Comparison of ENCODE assay signal across 24 mouse cellular contexts in genomic region chr9:67250141-67250540, GRCm38 (mm10).
DNase-seq lines count a peak whose midpoint lies in the region; ATAC-seq and TF ChIP-seq lines count a peak whose summit lies in the region.
"Had no signal": no experiment of that assay in that cellular context is flagged by ENCODE, and none has a peak within 500 bp of the region (broad histone marks: within the 10 kb centered on the region; RNA-seq: fewer than 3 reads in every experiment).

No protein-coding gene starts in this region.

- ATAC-seq in heart, embryonic 15.5 days (replicated peaks; ENCODE audit: insufficient number of reproducible peaks, insufficient read depth, low FRiP score, low read depth), result no peak
- no peak for ATAC-seq in liver, postnatal 0 days
- ATAC-seq: activated CD4-positive, CD25-positive, alpha-beta regulatory T cell, adult 4 months; CD4-positive, CD25-positive, alpha-beta regulatory T cell, adult 4 months; inflammation-experienced regulatory T-cells, adult 6 months; midbrain, embryonic 16.5 days had no signal

- H3K9me3 ChIP-seq in heart, embryonic 15.5 days (replicated peaks), result no peaks in the 10 kb centered on the region
- no peaks in the 10 kb centered on the region for H3K9me3 ChIP-seq in liver, postnatal 0 days (ENCODE audit: low read length)
- H3K9me3 ChIP-seq: G1E; hindbrain, embryonic 13.5 days; neural tube, embryonic 15.5 days had no signal

- no peaks in the 10 kb centered on the region for H3K79me2 ChIP-seq in liver, adult 2 months (ENCODE audit: control insufficient read depth, insufficient read depth, low read length)

- no peak for TF ChIP-seq EP300 in liver, postnatal 0 days (IDR thresholded peaks at IDR 0.05; ENCODE audit: low read depth)

- TF ChIP-seq POLR2A in liver, adult 2 months (IDR thresholded peaks at IDR 0.05; ENCODE audit: extremely low read depth, insufficient read depth, low read length), result no peak

- TF ChIP-seq CTCF in gastrocnemius, adult 2 months (IDR thresholded peaks at IDR 0.05), result no peak
- no peak for TF ChIP-seq CTCF in liver, adult 2 months (IDR thresholded peaks at IDR 0.05; ENCODE audit: low read depth, low read length)
- no peak for TF ChIP-seq CTCF in liver, postnatal 0 days (IDR thresholded peaks at IDR 0.05; ENCODE audit: low read depth)

- H3K4me1 ChIP-seq in heart, embryonic 15.5 days (replicated peaks), result peaks cover 34% of the 10 kb centered on the region
- H3K4me1 ChIP-seq in liver, adult 2 months (ENCODE audit: control insufficient read depth, insufficient read depth, low read length), result peaks cover 2% of the 10 kb centered on the region
- H3K4me1 ChIP-seq in liver, postnatal 0 days (ENCODE audit: insufficient read depth), result no peaks in the 10 kb centered on the region
- H3K4me1 ChIP-seq: neural tube, embryonic 15.5 days had no signal

- H3K36me3 ChIP-seq in heart, embryonic 15.5 days, result peaks cover 11% of the 10 kb centered on the region
- H3K36me3 ChIP-seq in liver, adult 2 months (ENCODE audit: control insufficient read depth, insufficient read depth, low read length), result no peaks in the 10 kb centered on the region
- no peaks in the 10 kb centered on the region for H3K36me3 ChIP-seq in liver, postnatal 0 days (replicated peaks; ENCODE audit: insufficient read depth, low read length)
- H3K36me3 ChIP-seq: G1E had no signal

- WGBS in heart, embryonic 15.5 days, result 31% methylated on average over 2 of the region's 2 CpGs
- WGBS in liver, adult 2 months, result 58% methylated on average over 2 of the region's 2 CpGs
- 60% methylated on average over 2 of the region's 2 CpGs for WGBS in liver, postnatal 0 days (ENCODE audit: insufficient replicate concordance)

- no peak overlapping the region for H3K9ac ChIP-seq in heart, embryonic 15.5 days
- H3K9ac ChIP-seq in liver, adult 2 months (ENCODE audit: low read depth, low read length), result no peak overlapping the region
- no peak overlapping the region for H3K9ac ChIP-seq in liver, postnatal 0 days (replicated peaks)
- H3K9ac ChIP-seq: hindbrain, embryonic 13.5 days; neural tube, embryonic 15.5 days had no signal

- peak overlapping the region; percentile 91 for H3K27ac ChIP-seq in gastrocnemius, adult 2 months
- peak overlapping the region; percentile 64 for H3K27ac ChIP-seq in heart, embryonic 15.5 days
- H3K27ac ChIP-seq in liver, adult 2 months (replicated peaks; ENCODE audit: insufficient read depth, low read depth, low read length), result no peak overlapping the region
- no peak overlapping the region for H3K27ac ChIP-seq in liver, postnatal 0 days (ENCODE audit: low read depth)
- H3K27ac ChIP-seq: forebrain, embryonic 10.5 days; hindbrain, embryonic 13.5 days; left cerebral cortex, adult 2 months; neural tube, embryonic 15.5 days had no signal

- no peak overlapping the region for H3K4me3 ChIP-seq in gastrocnemius, adult 2 months
- no peak overlapping the region for H3K4me3 ChIP-seq in heart, embryonic 15.5 days
- no peak overlapping the region for H3K4me3 ChIP-seq in liver, adult 2 months (ENCODE audit: insufficient read depth, low read depth, low read length)
- no peak overlapping the region for H3K4me3 ChIP-seq in liver, postnatal 0 days (ENCODE audit: low read depth, low read length)
- H3K4me3 ChIP-seq: forebrain, embryonic 10.5 days; hindbrain, embryonic 13.5 days; left cerebral cortex, adult 2 months; neural tube, embryonic 15.5 days had no signal

- no peaks in the 10 kb centered on the region for H3K27me3 ChIP-seq in heart, embryonic 15.5 days
- H3K27me3 ChIP-seq in liver, adult 2 months (ENCODE audit: control insufficient read depth, insufficient read depth, low read length), result no peaks in the 10 kb centered on the region
- no peaks in the 10 kb centered on the region for H3K27me3 ChIP-seq in liver, postnatal 0 days (ENCODE audit: insufficient read depth, low read length)
- H3K27me3 ChIP-seq: hindbrain, embryonic 13.5 days; neural tube, embryonic 15.5 days had no signal

- DNase-seq in gastrocnemius, adult 2 months, result peak; percentile 76
- DNase-seq in gastrocnemius, postnatal 4 days (ENCODE audit: low spot score in 2 of 2), result no peak
- no peak for DNase-seq in heart, postnatal 25 days (ENCODE audit: low spot score)
- DNase-seq in liver, adult 2 months (ENCODE audit: extremely low read depth, low read depth, low spot score), result peak; percentile 27
- DNase-seq in liver, postnatal 0 days, result no peak
- DNase-seq in skeletal muscle tissue, adult 2 months (ENCODE audit: low read depth, low spot score), result peak; percentile 90
- DNase-seq in right cerebral cortex, postnatal 10 days (ENCODE audit: low spot score in 2 of 2), result no peak
- DNase-seq: adrenal gland, postnatal 10 days; cerebellum, adult 9-11 months; kidney, postnatal 25 days; left cerebral cortex, postnatal 4 days; liver; lung, adult 18-20 months; lung, postnatal 36 days had no signal

- intact Hi-C loops in gastrocnemius, adult 2 months (cut with DNase I), result no loop called here
- intact Hi-C loops in heart, postnatal 25 days (cut with DNase I), result no loop called here

- H3K4me2 ChIP-seq in heart, embryonic 15.5 days, result no peak overlapping the region
- no peak overlapping the region for H3K4me2 ChIP-seq in liver, postnatal 0 days (ENCODE audit: low read depth, low read length)
- H3K4me2 ChIP-seq: hindbrain, embryonic 13.5 days; neural tube, embryonic 15.5 days had no signal

Comparison
In these comparisons a context has a peak if more than half of its experiments do, and no peak if none do; other contexts are left out.
1. DNase-seq: peak in gastrocnemius, adult 2 months (single experiment), liver, adult 2 months (single experiment) and skeletal muscle tissue, adult 2 months (single experiment); none in gastrocnemius, postnatal 4 days (0 of 2), heart, postnatal 25 days (single experiment), liver, postnatal 0 days (single experiment) and right cerebral cortex, postnatal 10 days (0 of 2).
2. H3K27ac ChIP-seq: peak in gastrocnemius, adult 2 months (single experiment) and heart, embryonic 15.5 days (single experiment); none in liver, adult 2 months (single experiment) and liver, postnatal 0 days (single experiment).